Mouse (Mus musculus) forebrain, postnatal 0 days (tissue): ENCODE measurements around the gene Tiam2. TPM values are rescaled to one million over a fixed set of nuclear protein-coding genes. Genes with fewer than 3 reads are reported as not detected.

Experiments used
- ATAC-seq: fragments of 200-750 bp; cut with Nextera tagmentation; 2 replicates; pipeline ENCODE4 v1.8.0; 2017; ENCODE audit warnings: mild to moderate bottlenecking, moderate library complexity
- DNase-seq: peaks from one replicate; pipeline ENCODE4 v3.0.0-alpha.2; 2015
- H3K27ac ChIP-seq: fragments of 300-500 bp; sonication (generic); 2 replicates; pipeline ENCODE4 v1.5.1; 2014; ENCODE audit warnings: low read depth, mild to moderate bottlenecking, antibody characterized with exemption, low read length, moderate library complexity, mixed read lengths
- H3K27me3 ChIP-seq: fragments of 300-500 bp; sonication (generic); 2 replicates; pipeline ENCODE4 v1.6.1; 2014; ENCODE audit warnings: mild to moderate bottlenecking, low read length, mixed read lengths; ENCODE audit not compliant: insufficient read depth
- H3K36me3 ChIP-seq: fragments of 300-500 bp; sonication (generic); 2 replicates; pipeline ENCODE4 v1.6.1; 2014; ENCODE audit warnings: mild to moderate bottlenecking, moderate library complexity; ENCODE audit not compliant: insufficient read depth
- H3K4me1 ChIP-seq: fragments of 300-500 bp; sonication (generic); 2 replicates; pipeline ENCODE4 v1.6.1; 2014; ENCODE audit warnings: antibody characterized with exemption; ENCODE audit not compliant: insufficient read depth
- H3K4me2 ChIP-seq: fragments of 300-500 bp; sonication (generic); 2 replicates; pipeline ENCODE4 v1.6.1; 2014; ENCODE audit warnings: low read depth, mild to moderate bottlenecking, moderate library complexity
- H3K4me3 ChIP-seq: fragments of 300-500 bp; sonication (generic); 2 replicates; pipeline ENCODE4 v1.5.1; 2014; ENCODE audit warnings: low read depth, low read length, mixed read lengths
- H3K9ac ChIP-seq: fragments of 300-500 bp; sonication (generic); 2 replicates; pipeline ENCODE4 v1.6.1; 2014; ENCODE audit warnings: mild to moderate bottlenecking
- H3K9me3 ChIP-seq: fragments of 300-500 bp; sonication (generic); 2 replicates; pipeline ENCODE4 v1.6.1; 2016; ENCODE audit warnings: low read length
- CTCF ChIP-seq: sonication (generic); IDR thresholded peaks from 2 replicates; pipeline ENCODE4 v1.5.1; 2016; ENCODE audit warnings: antibody characterized with exemption, control low read depth, low read depth
- WGBS: fragments of 180-500 bp; shearing (Covaris S2); extraction: QIAGEN DNeasy Blood & Tissue Kit; methylation state at CpG from one replicate; pipeline ENCODE4 v1.1.7; 2014; 5-methylcytosine and 5-hydroxymethylcytosine counted together
- polyA plus RNA-seq: library from polyadenylated mRNA; unstranded; fragments of >200 nt; fragmentation: Nextera tagmentation; extraction: Ambion mirVana; gene quantifications from 2 replicates; pipeline ENCODE4 v1.2.1, GENCODE M21; 2015
- total RNA-seq: library from RNA; depleted of rRNA; stranded (reverse); fragments of >200 nt; gene quantifications from 2 replicates; pipeline ENCODE4 v1.2.3, GENCODE M21; 2014

Tiam2 gene
- total and polyA plus RNA-seq, 2 experiments from 2014 or later, result 26.4 to 71.5 TPM

DNA sequence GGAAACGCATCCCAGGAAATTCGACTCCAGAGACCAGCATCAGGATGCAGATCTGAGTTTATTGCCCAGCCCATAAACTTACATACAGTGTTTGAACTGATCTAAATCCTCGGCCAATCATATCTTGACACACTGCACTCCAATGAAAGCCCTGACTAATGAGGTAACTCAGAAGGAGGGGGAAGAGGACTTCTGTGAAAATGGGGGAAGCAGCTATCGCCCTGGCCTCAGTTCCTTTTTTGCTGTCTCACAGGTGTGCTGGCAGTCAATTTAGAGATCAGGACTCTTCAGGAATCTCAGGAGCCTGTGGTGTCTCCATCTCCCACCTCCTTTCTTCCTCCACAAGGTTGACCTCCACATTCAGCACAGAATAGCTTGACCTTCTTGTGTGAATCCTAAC is 61.4 kb downstream of the Tiam2 start:
- TF ChIP-seq CTCF, result no peak
- H3K4me1 ChIP-seq, result no peaks in the 10 kb centered on the region
- H3K4me3 ChIP-seq, result no peak overlapping the region
- no peaks in the 10 kb centered on the region for H3K9me3 ChIP-seq
- H3K9ac ChIP-seq, result no peak overlapping the region
- 62% methylated on average over 4 of the region's 4 CpGs for WGBS
- H3K27me3 ChIP-seq, result no peaks in the 10 kb centered on the region
- no peak overlapping the region for H3K4me2 ChIP-seq
- H3K27ac ChIP-seq, result no peak overlapping the region
- no peak for ATAC-seq
- no peak for DNase-seq
- H3K36me3 ChIP-seq, result no peaks in the 10 kb centered on the region

- H3K9ac ChIP-seq, result no peak overlapping the region
- no peak for TF ChIP-seq CTCF
- no peak overlapping the region for H3K27ac ChIP-seq
- H3K4me2 ChIP-seq, result no peak overlapping the region
- H3K4me3 ChIP-seq, result no peak overlapping the region
- H3K27me3 ChIP-seq, result no peaks in the 10 kb centered on the region
- ATAC-seq (no peak), DNase-seq (no peak)
- H3K9me3 ChIP-seq, result no peaks in the 10 kb centered on the region
- 79% methylated on average over 4 of the region's 4 CpGs for WGBS
- H3K36me3 ChIP-seq, result no peaks in the 10 kb centered on the region
- H3K4me1 ChIP-seq, result peaks cover 12% of the 10 kb centered on the region
These were observed 63.4 kb downstream of the Tiam2 start for GRCm38 (mm10) chr17:3389741-3390140.

DNA sequence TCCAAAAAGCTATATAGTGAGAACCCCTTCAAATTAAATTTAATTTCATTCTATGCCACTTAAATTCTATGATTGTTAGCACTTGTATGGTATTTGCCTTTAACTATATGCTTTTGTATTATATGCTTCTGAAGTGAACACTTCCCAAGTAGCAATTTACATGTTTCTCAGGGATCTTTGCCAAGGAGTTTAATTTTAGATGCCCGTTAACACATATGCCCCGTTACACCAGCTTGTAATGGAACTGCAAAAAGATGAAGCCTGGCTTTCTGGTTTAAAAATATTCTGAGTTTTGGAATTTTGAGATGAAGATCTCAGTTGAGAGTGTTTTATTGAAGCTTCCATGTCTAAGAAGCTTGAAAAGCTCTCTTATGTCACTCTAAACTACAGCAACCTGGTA is 67.6 kb downstream of the Tiam2 start:
- Histone ChIP-seq H3K27ac (peak overlapping the region; percentile 71), H3K9ac (no peak overlapping the region), H3K36me3 (no peaks in the 10 kb centered on the region), H3K4me3 (no peak overlapping the region), H3K9me3 (no peaks in the 10 kb centered on the region), H3K4me2 (no peak overlapping the region; the same call in 1 of the 2 replicates), H3K4me1 (peaks cover 13% of the 10 kb centered on the region), H3K27me3 (no peaks in the 10 kb centered on the region)
- ATAC-seq, result peak; percentile 78
- DNase-seq, result peak; percentile 53
- 37% methylated on average over 2 of the region's 2 CpGs for WGBS
- no peak for TF ChIP-seq CTCF

DNA sequence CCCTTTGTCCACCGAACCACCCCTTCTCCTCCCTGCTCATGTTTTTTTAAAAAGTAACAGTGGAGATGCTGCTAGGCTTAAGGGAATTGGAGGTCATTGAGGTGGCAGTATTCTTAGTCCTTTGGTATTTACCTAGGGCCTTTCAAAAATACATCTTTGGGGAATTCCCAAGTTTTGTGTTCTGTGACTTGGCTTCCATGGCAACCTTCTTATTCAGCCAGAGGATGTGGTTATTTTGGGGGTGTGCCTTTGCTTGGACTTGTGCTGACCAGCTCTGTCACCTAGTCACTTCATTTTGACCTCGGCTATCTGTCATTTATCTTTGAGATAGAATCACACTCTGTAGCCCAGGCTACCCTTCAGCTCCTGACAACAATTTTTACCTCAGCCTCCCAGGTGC is 68.6 kb downstream of the Tiam2 start:
- H3K27ac ChIP-seq, result peak overlapping the region; percentile 71
- no peak for ATAC-seq

GRCm38 (mm10) chr17:3396881-3397281 is 70.5 kb downstream of the Tiam2 start:
- peak overlapping the region; percentile 72 for H3K27ac ChIP-seq
- H3K4me2 ChIP-seq, result peak overlapping the region; percentile 37; the same call in 1 of the 2 replicates
- DNase-seq, result peak; percentile 65
- no peaks in the 10 kb centered on the region for H3K27me3 ChIP-seq
- TF ChIP-seq CTCF, result no peak
- peaks cover 13% of the 10 kb centered on the region for H3K4me1 ChIP-seq
- peak overlapping the region; percentile 30 for H3K4me3 ChIP-seq
- peak; percentile 50 for ATAC-seq
- H3K9me3 ChIP-seq, result no peaks in the 10 kb centered on the region
- no peak overlapping the region for H3K9ac ChIP-seq
- no peaks in the 10 kb centered on the region for H3K36me3 ChIP-seq
- 68% methylated on average over 12 of the region's 12 CpGs for WGBS

More for the DNA sequence above, 68.6 kb downstream of the Tiam2 start:
- H3K27me3 ChIP-seq, result no peaks in the 10 kb centered on the region
- DNase-seq, result no peak
- no peaks in the 10 kb centered on the region for H3K36me3 ChIP-seq
- no peak overlapping the region for H3K4me2 ChIP-seq
- WGBS, result 88% methylated on average over 2 of the region's 2 CpGs
- H3K4me3 ChIP-seq, result no peak overlapping the region
- H3K4me1 ChIP-seq, result peaks cover 13% of the 10 kb centered on the region
- H3K9ac ChIP-seq, result no peak overlapping the region
- no peak for TF ChIP-seq CTCF
- no peaks in the 10 kb centered on the region for H3K9me3 ChIP-seq

DNA sequence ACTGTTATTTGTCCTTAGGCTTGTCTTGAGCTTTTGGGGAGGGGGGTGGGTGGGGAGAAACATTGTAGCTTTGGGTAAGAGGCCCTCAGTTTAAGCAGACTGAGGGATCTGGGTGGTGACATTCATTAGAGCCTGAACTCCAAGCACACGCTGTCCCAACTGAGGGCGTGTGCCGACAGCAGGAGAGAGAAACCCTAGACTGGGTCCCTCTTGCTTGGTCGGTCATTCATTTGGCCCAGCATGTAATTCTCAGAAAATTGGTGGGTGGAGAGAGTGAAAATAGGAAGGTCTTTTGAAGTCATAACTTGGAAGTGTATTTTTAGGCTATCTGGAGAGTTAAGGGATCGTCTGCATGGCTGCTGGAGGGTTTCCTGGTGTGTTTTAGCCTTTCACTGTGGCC is 71.5 kb downstream of the Tiam2 start:
- no peak for TF ChIP-seq CTCF
- DNase-seq, result no peak

DNA sequence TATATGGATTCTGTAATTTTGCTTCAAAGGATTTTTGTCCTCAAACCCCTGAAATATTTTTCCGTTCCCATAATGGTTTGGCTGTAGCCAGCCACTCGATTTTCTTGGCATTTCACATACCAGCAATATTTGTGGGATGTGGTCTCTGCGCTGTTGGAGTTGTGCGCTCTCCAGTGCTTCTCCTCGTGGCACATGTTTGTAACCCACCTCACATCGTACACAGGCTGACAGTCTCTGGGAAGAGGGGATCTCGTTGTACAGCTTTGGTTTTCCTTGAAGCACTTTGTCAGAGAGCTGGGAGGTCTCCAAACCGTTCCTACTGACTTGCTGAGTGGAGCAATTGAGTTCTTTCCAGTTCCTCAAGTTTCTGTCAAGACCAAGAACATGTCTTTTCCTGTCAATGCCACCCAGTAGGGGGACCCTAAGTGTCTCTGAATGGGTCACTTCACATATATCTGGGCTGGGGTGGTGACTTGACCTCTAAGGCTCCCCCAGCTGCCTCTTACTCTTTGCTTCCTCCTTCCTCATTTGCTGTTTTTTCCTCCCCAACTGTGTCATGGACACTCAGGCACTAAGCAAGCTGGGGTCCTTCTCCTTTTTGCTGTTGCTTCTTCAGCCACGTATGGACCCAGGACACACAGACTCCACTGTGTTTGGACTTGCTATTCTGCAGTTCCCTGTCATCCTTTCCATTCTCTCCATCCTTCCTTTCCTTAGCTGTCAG is 79.1 kb downstream of the Tiam2 start:
- Histone ChIP-seq H3K27me3 (no peaks in the 10 kb centered on the region), H3K9ac (no peak overlapping the region), H3K4me2 (no peak overlapping the region), H3K9me3 (no peaks in the 10 kb centered on the region), H3K4me1 (no peaks in the 10 kb centered on the region), H3K4me3 (no peak overlapping the region), H3K36me3 (no peaks in the 10 kb centered on the region), H3K27ac (no peak overlapping the region)
- ATAC-seq (no peak), DNase-seq (no peak)
- WGBS, result 74% methylated on average over 9 of the region's 9 CpGs
- no peak for TF ChIP-seq CTCF

More for the DNA sequence above, 71.5 kb downstream of the Tiam2 start:
- 72% methylated on average over 5 of the region's 5 CpGs for WGBS
- peak overlapping the region; percentile 37 for H3K4me2 ChIP-seq
- 0 out of 2 replicates have a peak overlapping the region, but pooled peaks have one; percentile 72 for H3K27ac ChIP-seq
- H3K9me3 ChIP-seq, result no peaks in the 10 kb centered on the region
- 0 out of 2 replicates have a peak overlapping the region, but pooled peaks have one; percentile 3 for H3K9ac ChIP-seq
- H3K27me3 ChIP-seq, result no peaks in the 10 kb centered on the region
- H3K4me3 ChIP-seq, result peak overlapping the region; percentile 30
- ATAC-seq, result no peak
- no peaks in the 10 kb centered on the region for H3K36me3 ChIP-seq
- peaks cover 13% of the 10 kb centered on the region for H3K4me1 ChIP-seq
